Mouse (Mus musculus) spleen, adult 2 months (tissue): Measurements from ENCODE around the gene Timm29. TPM values are rescaled to one million over a fixed set of nuclear protein-coding genes. Genes with fewer than 3 reads are reported as not detected.
A peak's percentile ranks its signal among the peaks of the same experiment; 100 is the strongest.

Experiments
- DNase-seq, 2 experiments: peaks; one replicate each; pipeline versions ENCODE4 v3.0.0 to v3.0.0-alpha.2; 2012 to 2021; ENCODE audit warnings: low spot score in 2 of 2, low read depth in 1 of 2
- H3K27ac ChIP-seq: fragments of 200-500 bp; 2 replicates; pipeline ENCODE4 v1.5.1; 2012; ENCODE audit warnings: low read length, inconsistent platforms; ENCODE audit not compliant: insufficient read depth
- H3K27me3 ChIP-seq: fragments of 200-500 bp; 2 replicates; pipeline ENCODE4 v1.6.1; 2012; ENCODE audit warnings: mild to moderate bottlenecking, moderate library complexity, low read length, inconsistent platforms; ENCODE audit not compliant: control insufficient read depth, insufficient read depth
- H3K36me3 ChIP-seq: fragments of 200-500 bp; 2 replicates; pipeline ENCODE4 v1.6.1; 2012; ENCODE audit warnings: mild to moderate bottlenecking, low read length, inconsistent platforms; ENCODE audit not compliant: control insufficient read depth, insufficient read depth
- H3K4me1 ChIP-seq: fragments of 200-500 bp; 2 replicates; pipeline ENCODE4 v1.6.1; 2011; ENCODE audit warnings: inconsistent platforms; ENCODE audit not compliant: control insufficient read depth, insufficient read depth, insufficient read length
- H3K4me3 ChIP-seq: fragments of 200-500 bp; 2 replicates; pipeline ENCODE4 v1.5.1; 2011; ENCODE audit warnings: mild to moderate bottlenecking, inconsistent platforms; ENCODE audit not compliant: insufficient read depth, insufficient read length; ENCODE audit errors: extremely low read depth
- CTCF ChIP-seq: fragments of 200-500 bp; IDR thresholded peaks from 2 replicates; pipeline ENCODE4 v1.5.1; 2011; ENCODE audit warnings: mild to moderate bottlenecking, inconsistent platforms; ENCODE audit not compliant: insufficient read depth, insufficient read length, insufficient replicate concordance; ENCODE audit errors: extremely low read depth
- POLR2A ChIP-seq: fragments of 200-500 bp; IDR thresholded peaks from 2 replicates; pipeline ENCODE4 v1.6.1; 2011; ENCODE audit warnings: low read depth, low read length, inconsistent platforms
- WGBS: fragments of 180-500 bp; shearing (Covaris S2); methylation state at CpG from one replicate; pipeline ENCODE4 v1.1.7; 2018; 5-methylcytosine and 5-hydroxymethylcytosine counted together
- polyA plus RNA-seq: library from polyadenylated mRNA; depleted of rRNA; stranded (reverse); fragments of >200 nt; gene quantifications from 2 replicates; pipeline ENCODE4 v1.2.3, GENCODE M21; 2012

Timm29 gene
- polyA plus RNA-seq, 1 experiment = 14.9 TPM

DNA sequence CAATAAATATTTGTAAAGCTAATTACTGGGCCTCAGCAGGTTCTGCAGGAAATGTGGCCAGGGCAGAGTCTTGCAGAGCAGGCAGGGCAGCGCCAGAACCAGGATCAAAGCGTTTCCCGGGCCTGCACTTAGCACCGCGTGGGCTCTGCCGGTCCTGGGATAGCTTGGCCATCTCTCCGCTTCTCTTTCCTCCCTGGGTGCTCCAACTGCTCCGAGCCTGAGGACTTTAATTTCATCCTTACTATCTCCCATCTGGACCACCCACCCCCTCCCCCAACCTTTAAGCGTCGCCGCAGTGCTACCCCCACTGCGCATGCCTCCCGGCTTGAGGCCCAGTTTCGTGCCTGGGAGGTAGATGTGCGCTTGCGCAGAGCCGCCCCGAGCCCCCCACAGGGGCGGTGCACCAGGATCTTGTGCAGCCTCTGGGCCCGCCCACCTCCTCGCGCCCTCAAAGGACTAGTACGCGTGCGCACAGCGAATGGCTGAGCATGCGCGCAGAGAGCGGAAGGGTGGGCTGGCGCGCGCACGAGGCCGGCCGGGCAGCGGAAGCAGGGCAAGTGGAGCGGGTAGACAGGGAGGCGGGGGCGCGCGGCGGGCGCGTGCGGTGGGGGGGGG is 23.2 kb downstream of the Timm29 start, which contains the start of gene Smarca4:
Gene Smarca4, plus strand, starts transcription at position 553 of the 615 bp plus-strand sequence.
- Histone ChIP-seq H3K4me3 (peak within 1 kb of the TSS; percentile 93), H3K36me3 (no peaks in the 10 kb centered on the region), H3K4me1 (peaks cover 4% of the 10 kb centered on the region), H3K27me3 (no peaks in the 10 kb centered on the region), H3K27ac (peak within 1 kb of the TSS; percentile 97)
- TF ChIP-seq POLR2A (peak; percentile 48), CTCF (no peak)
- WGBS = 1% methylated on average over 42 of the region's 45 CpGs
- peak; percentile 97 to 99 for DNase-seq

DNA sequence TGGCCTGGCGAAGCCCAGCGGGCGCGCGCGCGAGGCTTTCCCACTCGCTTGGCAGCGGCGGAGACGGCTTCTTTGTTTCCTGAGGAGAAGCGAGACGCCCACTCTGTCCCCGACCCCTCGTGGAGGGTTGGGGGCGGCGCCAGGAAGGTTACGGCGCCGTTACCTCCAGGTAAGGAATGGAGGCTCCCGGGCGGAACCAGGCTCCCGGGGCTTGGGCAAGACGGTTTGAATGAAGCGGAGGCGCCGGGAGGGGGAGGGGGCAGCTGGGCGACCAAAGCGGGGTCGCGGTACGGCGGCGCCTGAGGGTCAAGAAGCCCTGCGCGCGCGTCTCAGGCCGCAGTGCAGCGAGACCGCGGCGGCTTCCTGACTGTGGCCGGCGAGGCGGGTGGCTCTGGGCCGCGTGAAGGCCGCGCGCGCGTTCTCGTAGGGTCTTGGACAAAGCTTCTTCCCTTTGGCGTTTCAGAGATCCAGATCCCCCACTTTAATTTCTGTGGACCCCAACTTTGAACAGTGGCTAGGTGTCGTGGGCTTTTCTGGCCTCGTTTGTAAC is 23.8 kb downstream of the Timm29 start:
- Histone ChIP-seq H3K36me3 (no peaks in the 10 kb centered on the region), H3K27me3 (no peaks in the 10 kb centered on the region), H3K4me3 (peak overlapping the region; percentile 90), H3K27ac (peak overlapping the region; percentile 97), H3K4me1 (peaks cover 4% of the 10 kb centered on the region)
- DNase-seq = peak; percentile 54 to 88
- under 1% methylated on average over 56 of the region's 57 CpGs for WGBS
- peak; percentile 51 for TF ChIP-seq POLR2A
- TF ChIP-seq CTCF = no peak

DNA sequence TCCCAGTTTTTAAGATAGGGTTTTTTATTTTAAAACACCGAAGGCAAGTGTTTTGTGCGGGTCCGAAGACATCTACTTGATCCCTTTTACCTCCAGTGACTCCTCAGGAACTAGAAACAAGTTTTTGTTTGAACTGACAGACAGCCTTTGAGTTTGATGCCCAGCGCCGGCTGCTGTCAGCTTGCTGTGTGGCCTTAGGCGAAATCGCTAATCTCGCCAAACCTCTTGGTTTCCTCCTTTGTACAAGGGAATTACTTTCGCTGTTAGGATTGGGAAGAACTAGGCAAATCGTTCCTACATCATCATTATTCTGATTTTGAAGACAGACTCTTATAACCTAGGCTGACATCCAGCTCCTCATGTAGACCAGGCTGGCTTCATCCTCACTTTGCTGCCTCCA is 24.5 kb downstream of the Timm29 start:
- peak overlapping the region; percentile 39 for H3K27ac ChIP-seq
- no peak for DNase-seq
- H3K27me3 ChIP-seq = no peaks in the 10 kb centered on the region
- peak overlapping the region; percentile 90 for H3K4me3 ChIP-seq
- TF ChIP-seq POLR2A (no peak), CTCF (no peak)
- H3K4me1 ChIP-seq = peaks cover 4% of the 10 kb centered on the region
- no peaks in the 10 kb centered on the region for H3K36me3 ChIP-seq
- WGBS = 4% methylated on average over 10 of the region's 10 CpGs

DNA sequence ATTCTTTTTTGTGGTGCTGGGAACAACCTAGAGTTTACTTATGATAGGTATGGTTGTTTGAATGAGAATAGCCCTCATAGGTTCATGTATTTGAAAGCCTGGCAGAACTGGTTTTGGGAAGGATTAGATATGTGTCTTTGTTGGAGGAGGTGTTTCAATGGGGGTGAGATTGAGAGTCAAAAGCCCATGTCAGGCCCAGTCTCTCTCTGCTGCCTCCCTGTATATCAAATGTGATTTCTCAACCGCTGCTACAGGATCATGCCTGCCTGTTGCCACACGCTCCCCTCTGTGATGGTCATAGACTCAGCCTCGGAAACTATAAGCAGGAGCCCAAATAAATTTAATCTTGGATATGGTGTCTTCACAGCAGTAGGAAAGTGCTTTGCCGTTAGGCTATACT is 27.7 kb downstream of the Timm29 start:
- TF ChIP-seq CTCF (no peak), POLR2A (no peak)
- WGBS = 91% methylated on average over 4 of the region's 4 CpGs

DNA sequence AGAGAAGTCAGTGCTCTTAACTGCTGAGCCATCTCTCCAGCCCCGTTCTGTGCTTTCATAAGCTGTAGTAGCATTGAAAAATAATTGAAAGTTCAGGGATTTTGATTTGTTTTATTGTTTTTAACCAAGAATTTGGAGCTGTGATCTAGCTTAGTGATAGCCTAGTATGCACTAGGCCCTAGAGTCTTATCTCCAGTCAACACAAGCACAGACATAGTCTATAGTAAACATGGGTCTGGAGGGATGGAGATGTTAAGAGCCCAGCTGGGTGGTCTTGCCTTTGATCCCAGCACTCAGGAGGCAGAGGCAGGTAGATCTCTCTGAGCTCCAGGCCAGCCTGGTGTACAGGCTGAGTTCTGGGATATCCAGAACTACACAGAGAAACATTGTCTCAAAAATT is 30.2 kb downstream of the Timm29 start:
- Histone ChIP-seq H3K36me3 (no peaks in the 10 kb centered on the region), H3K27ac (no peak overlapping the region), H3K4me3 (no peak overlapping the region), H3K4me1 (peaks cover 22% of the 10 kb centered on the region), H3K27me3 (no peaks in the 10 kb centered on the region)
- WGBS = 92% methylated on average over 1 of the region's 1 CpGs
- no peak for DNase-seq
- no peak for TF ChIP-seq POLR2A
- no peak for TF ChIP-seq CTCF

More for the DNA sequence above, 27.7 kb downstream of the Timm29 start:
- H3K4me1 ChIP-seq = peaks cover 12% of the 10 kb centered on the region
- no peak for DNase-seq
- no peaks in the 10 kb centered on the region for H3K27me3 ChIP-seq
- H3K27ac ChIP-seq = no peak overlapping the region
- H3K4me3 ChIP-seq = no peak overlapping the region
- no peaks in the 10 kb centered on the region for H3K36me3 ChIP-seq

DNA sequence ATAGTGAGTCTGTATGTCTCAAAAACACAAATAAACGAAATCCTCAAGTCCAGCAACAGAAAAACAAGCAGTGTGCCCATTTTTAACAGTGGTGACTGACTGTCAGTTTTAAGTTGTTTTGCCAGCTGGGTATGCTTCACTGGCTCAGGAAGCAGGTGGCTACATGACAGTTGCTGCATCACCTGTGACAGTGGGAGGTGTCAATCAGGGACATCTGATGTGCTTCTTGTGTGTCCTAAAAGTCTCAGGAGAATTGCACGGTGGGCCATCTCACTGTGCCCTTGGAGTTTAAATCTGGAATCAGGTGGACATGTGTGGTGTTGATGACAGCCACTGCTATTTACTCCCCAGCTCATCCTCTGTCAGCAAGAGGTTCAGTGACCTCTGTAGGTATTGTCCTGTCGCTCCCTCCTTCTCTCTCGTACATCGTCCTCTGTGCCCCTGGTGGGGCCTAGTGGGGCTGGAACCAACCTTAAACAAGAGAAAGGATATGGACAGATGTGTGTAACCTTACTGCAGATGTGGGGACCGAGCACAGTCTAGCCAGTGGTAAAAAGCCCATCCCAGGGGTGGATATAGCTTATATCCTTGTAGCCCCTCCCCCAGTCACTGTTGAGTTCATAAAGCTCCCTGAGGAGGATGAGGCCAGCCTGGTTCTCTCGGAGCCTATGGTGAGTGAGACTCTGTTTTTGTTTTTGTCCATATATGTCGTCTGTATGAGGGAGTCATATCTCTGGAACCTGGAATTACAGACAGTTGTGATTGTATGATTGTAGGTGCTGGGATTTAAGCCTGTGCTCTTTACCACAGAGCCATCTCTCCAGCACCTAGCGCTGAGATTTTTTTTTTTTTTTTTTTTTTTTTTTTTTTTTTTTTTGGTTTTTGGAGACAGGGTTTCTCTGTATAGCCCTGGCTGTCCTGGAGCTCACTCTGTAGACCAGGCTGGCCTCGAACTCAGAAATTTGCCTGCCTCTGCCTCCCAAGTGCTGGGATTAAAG is 33.1 kb downstream of the Timm29 start:
- Histone ChIP-seq H3K4me1 (peaks cover 20% of the 10 kb centered on the region; the same call in 1 of the 2 replicates), H3K4me3 (no peak overlapping the region), H3K27ac (peak overlapping the region; percentile 88), H3K36me3 (no peaks in the 10 kb centered on the region), H3K27me3 (no peaks in the 10 kb centered on the region)
- TF ChIP-seq POLR2A = peak; percentile 7; the same call in 1 of the 2 replicates
- TF ChIP-seq CTCF = no peak
- peak; percentile 53 to 70 for DNase-seq
- WGBS = 47% methylated on average over 10 of the region's 10 CpGs

DNA sequence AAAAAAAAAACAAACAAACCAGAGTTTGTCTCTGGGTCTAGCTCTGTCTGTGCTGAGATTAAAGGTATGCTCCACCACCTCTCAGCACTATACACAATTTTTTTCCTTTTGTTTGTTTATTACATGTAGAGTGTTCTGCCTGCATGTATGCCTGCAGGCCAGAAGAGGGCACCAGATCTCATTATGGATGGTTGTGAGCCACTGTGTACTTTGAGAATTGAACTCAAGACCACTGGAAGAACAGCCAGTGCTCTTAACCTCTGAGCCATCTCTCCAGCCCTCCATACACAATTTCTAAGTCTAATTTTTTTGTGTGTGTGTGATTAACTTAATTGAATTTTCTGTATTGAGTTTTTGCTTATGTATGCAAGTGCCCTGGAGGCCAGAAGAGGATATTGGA is 34.0 kb downstream of the Timm29 start:
- no peak for DNase-seq
- Histone ChIP-seq H3K4me3 (no peak overlapping the region), H3K4me1 (peaks cover 20% of the 10 kb centered on the region; the same call in 1 of the 2 replicates), H3K27ac (peak overlapping the region; percentile 18; the same call in 1 of the 2 replicates), H3K36me3 (no peaks in the 10 kb centered on the region), H3K27me3 (no peaks in the 10 kb centered on the region)
- no peak for TF ChIP-seq CTCF
- no peak for TF ChIP-seq POLR2A
